8 mouse cellular contexts compared by ENCODE assay signal in the genomic region with DNA sequence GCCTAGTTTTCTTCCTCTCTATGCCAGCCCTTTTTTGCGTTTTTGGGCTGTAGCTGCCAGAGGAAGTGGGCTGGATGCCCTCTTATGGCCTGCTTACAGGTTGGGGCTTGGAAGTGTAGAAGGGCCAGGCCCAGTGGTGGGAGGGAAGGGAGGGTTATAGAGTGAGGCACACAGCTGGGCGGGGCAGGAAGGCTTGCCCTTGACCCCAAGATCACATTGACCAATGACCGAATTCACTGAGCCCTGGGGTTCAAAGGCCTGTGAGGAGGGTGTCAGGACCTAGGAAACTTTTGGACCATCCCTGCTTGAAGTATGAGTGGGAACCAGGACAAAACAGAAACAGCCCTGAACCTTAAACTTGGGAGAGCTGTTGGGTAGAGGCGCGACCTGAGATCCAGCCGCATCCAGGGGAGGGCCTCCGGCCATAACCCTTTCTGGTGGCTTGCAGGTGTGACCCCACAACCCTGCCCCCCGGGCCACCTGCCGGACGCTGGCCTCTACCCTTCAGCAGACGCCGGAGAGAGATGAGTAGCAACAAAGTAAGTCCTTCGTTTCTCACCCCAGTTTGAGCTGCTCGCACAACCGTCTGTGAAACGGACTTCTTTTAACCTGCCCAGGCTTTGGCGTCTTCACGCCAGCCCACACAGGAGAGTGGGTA. TPM values are rescaled to one million over a fixed set of nuclear protein-coding genes. Genes with fewer than 3 reads are reported as not detected.
A peak's percentile ranks its signal among the peaks of the same experiment; 100 is the strongest.
DNase-seq lines count a peak whose midpoint lies in the region; ATAC-seq and TF ChIP-seq lines count a peak whose summit lies in the region.

No protein-coding gene starts in this region.

- no peak for TF ChIP-seq CTCF in MEL (IDR thresholded peaks at IDR 0.05 in 2 of 3, conservative IDR thresholded peaks at IDR 0.05 in 1 of 3; ENCODE audit: control insufficient read depth in 1 of 3, insufficient read depth in 1 of 3, low read depth in 2 of 3, low read length in 3 of 3, poor library complexity in 1 of 3, severe bottlenecking in 1 of 3)

- no peaks in the 10 kb centered on the region for H3K9me3 ChIP-seq in heart, embryonic 13.5 days
- H3K9me3 ChIP-seq in MEL (replicated peaks; ENCODE audit: insufficient read depth, low read length), result no peaks in the 10 kb centered on the region
- no peaks in the 10 kb centered on the region for H3K9me3 ChIP-seq in hindbrain, embryonic 11.5 days (ENCODE audit: control insufficient read depth, low read length)
- H3K9me3 ChIP-seq in midbrain, embryonic 12.5 days, result no peaks in the 10 kb centered on the region

- H3K36me3 ChIP-seq in heart, embryonic 13.5 days, result peaks cover 19% of the 10 kb centered on the region
- peaks cover 0 to 6% of the 10 kb centered on the region in 2 experiments; a peak in 2 of 4 replicates for H3K36me3 ChIP-seq in MEL (ENCODE audit: control insufficient read depth in 1 of 2, insufficient read depth in 2 of 2, low read length in 2 of 2)
- H3K36me3 ChIP-seq in hindbrain, embryonic 11.5 days (ENCODE audit: control insufficient read depth, insufficient read depth, low read length), result no peaks in the 10 kb centered on the region
- no peaks in the 10 kb centered on the region for H3K36me3 ChIP-seq in midbrain, embryonic 12.5 days

- DNase-seq in heart, postnatal 36 days, result no peak
- DNase-seq in MEL (ENCODE audit: low read depth, low spot score), result no peak
- no peak for DNase-seq in hindbrain, embryonic 11.5 days (ENCODE audit: low spot score)
- no peak for DNase-seq in frontal cortex, postnatal 10 days (ENCODE audit: low spot score in 2 of 2)
- no peak for DNase-seq in right cerebral cortex, postnatal 25 days
- DNase-seq in c-Kit-positive CD71-positive TER-119-positive erythroid progenitor cells, embryonic 14.5 days (ENCODE audit: low spot score), result no peak

- TF ChIP-seq RAD21 in MEL (IDR thresholded peaks at IDR 0.05; ENCODE audit: low read depth, low read length), result no peak

- peak overlapping the region; percentile 96 for H3K4me2 ChIP-seq in heart, embryonic 13.5 days
- H3K4me2 ChIP-seq in hindbrain, embryonic 11.5 days (replicated peaks; ENCODE audit: low read depth, low read length), result peak overlapping the region; percentile 25
- H3K4me2 ChIP-seq in midbrain, embryonic 12.5 days (replicated peaks), result peak overlapping the region; percentile 22

- H3K9ac ChIP-seq in heart, embryonic 13.5 days, result peak overlapping the region; percentile 89
- peak overlapping the region; percentile 30 for H3K9ac ChIP-seq in MEL (ENCODE audit: control insufficient read depth, low read depth, low read length, poor library complexity, severe bottlenecking)
- 0 out of 2 replicates have a peak overlapping the region, but pooled peaks have one; percentile 4 for H3K9ac ChIP-seq in hindbrain, embryonic 11.5 days (ENCODE audit: low read depth, low read length)
- H3K9ac ChIP-seq in midbrain, embryonic 12.5 days (replicated peaks), result no peak overlapping the region; the same call in 1 of the 2 replicates

- TF ChIP-seq EP300 in MEL (IDR thresholded peaks at IDR 0.05; ENCODE audit: low read depth in 1 of 2, low read length in 2 of 2), result no peak

- ATAC-seq in heart, embryonic 13.5 days (ENCODE audit: extremely low read depth, insufficient number of reproducible peaks, low FRiP score, low TSS enrichment), result no peak
- ATAC-seq in hindbrain, embryonic 11.5 days (ENCODE audit: low FRiP score), result no peak
- ATAC-seq in midbrain, embryonic 12.5 days (ENCODE audit: low FRiP score, low read depth), result no peak

- H3K4me1 ChIP-seq in heart, embryonic 13.5 days, result peaks cover 61% of the 10 kb centered on the region
- H3K4me1 ChIP-seq in MEL (ENCODE audit: control insufficient read depth in 1 of 2, insufficient read depth in 2 of 2, low read length in 2 of 2), result peaks cover 6 to 29% of the 10 kb centered on the region in 2 experiments
- peaks cover 7% of the 10 kb centered on the region; the same call in 1 of the 2 replicates for H3K4me1 ChIP-seq in hindbrain, embryonic 11.5 days (replicated peaks; ENCODE audit: control insufficient read depth, insufficient read depth, low read length)
- H3K4me1 ChIP-seq in midbrain, embryonic 12.5 days, result peaks cover 27% of the 10 kb centered on the region

- no peaks in the 10 kb centered on the region for H3K27me3 ChIP-seq in heart, embryonic 13.5 days (replicated peaks)
- no peaks in the 10 kb centered on the region for H3K27me3 ChIP-seq in MEL (ENCODE audit: control insufficient read depth in 1 of 2, insufficient read depth in 2 of 2, low read length in 2 of 2)
- peaks cover 4% of the 10 kb centered on the region; the same call in 1 of the 2 replicates for H3K27me3 ChIP-seq in hindbrain, embryonic 11.5 days (ENCODE audit: control insufficient read depth, insufficient read depth, low read length)
- H3K27me3 ChIP-seq in midbrain, embryonic 12.5 days, result peaks cover 27% of the 10 kb centered on the region

- intact Hi-C loops in heart, postnatal 36 days (cut with DNase I), result no loop called here

- TF ChIP-seq POLR2A in MEL (IDR thresholded peaks at IDR 0.05; ENCODE audit: control insufficient read depth in 1 of 2, insufficient read depth in 1 of 2, low read depth in 1 of 2, low read length in 2 of 2, poor library complexity in 1 of 2), result no peak

- H3K27ac ChIP-seq in heart, embryonic 13.5 days (replicated peaks), result peak overlapping the region; percentile 90
- H3K27ac ChIP-seq in MEL (ENCODE audit: control insufficient read depth, low read depth, low read length), result peak overlapping the region; percentile 30
- no peak overlapping the region for H3K27ac ChIP-seq in hindbrain, embryonic 11.5 days (ENCODE audit: low read depth, low read length)
- H3K27ac ChIP-seq in midbrain, embryonic 12.5 days (replicated peaks), result no peak overlapping the region

- H3K79me2 ChIP-seq in MEL (ENCODE audit: control insufficient read depth, insufficient read depth, low read length, poor library complexity), result peaks cover 2% of the 10 kb centered on the region; the same call in 1 of the 2 replicates

- 36% methylated on average over 18 of the region's 18 CpGs for WGBS in heart, embryonic 13.5 days
- 34% methylated on average over 18 of the region's 18 CpGs for WGBS in hindbrain, embryonic 11.5 days
- WGBS in midbrain, embryonic 12.5 days, result 40% methylated on average over 18 of the region's 18 CpGs

- peak overlapping the region; percentile 84 for H3K4me3 ChIP-seq in heart, embryonic 13.5 days
- H3K4me3 ChIP-seq in MEL (ENCODE audit: control insufficient read depth in 1 of 2, insufficient read depth in 1 of 2, low read depth in 2 of 2, low read length in 2 of 2), result peak overlapping the region; percentile 20 to 93
- H3K4me3 ChIP-seq in hindbrain, embryonic 11.5 days (ENCODE audit: low read depth, low read length), result no peak overlapping the region
- peak overlapping the region; percentile 3; the same call in 1 of the 2 replicates for H3K4me3 ChIP-seq in midbrain, embryonic 12.5 days

TF ChIP-seq in MEL, 35 proteins besides CTCF, POLR2A, EP300 and RAD21 (continues in another document):
- no peak for TF ChIP-seq ELF1 (IDR thresholded peaks at IDR 0.05; ENCODE audit: low read depth, low read length)

RNA-seq across cellular contexts. Expression of gene St6galnac6, which starts 9.4 kb away (rescaled TPM):
- polyA plus RNA-seq in heart, embryonic 13.5 days (2015; fragmentation: Nextera tagmentation; extraction: Ambion mirVana), result 24.8 and 29.1 TPM in 2 replicates
- total RNA-seq in heart, postnatal 36 days (2021), result 100 to 1,000 TPM; 108 to 116 TPM
- 9.0 and 12.5 TPM in 2 replicates for total RNA-seq in MEL (2012; rRNA removed)
- 10 to 100 TPM in 1 of 2 experiments, not detected in 1; 26.5 TPM for polyA plus RNA-seq in MEL (2012; ENCODE audit: insufficient read depth in 1 of 2, insufficient read length in 2 of 2, low read depth in 1 of 2, low replicate concordance in 2 of 2, missing spikeins in 1 of 2)
- polyA plus RNA-seq in hindbrain, embryonic 11.5 days (2014; fragmentation: Nextera tagmentation; extraction: Ambion mirVana), result 3.2 and 5.0 TPM in 2 replicates
- polyA plus RNA-seq in midbrain, embryonic 12.5 days (2016; fragmentation: Nextera tagmentation; extraction: Ambion mirVana), result 10.6 and 11.2 TPM in 2 replicates

RNA-seq across cellular contexts. Expression of gene Ak1, which starts 12.7 kb away (rescaled TPM):
- 302 and 318 TPM in 2 replicates for polyA plus RNA-seq in heart, embryonic 13.5 days (2015; fragmentation: Nextera tagmentation; extraction: Ambion mirVana)
- 100 to 1,000 TPM; 631 to 727 TPM for total RNA-seq in heart, postnatal 36 days (2021)
- 0.12 TPM in 1 of 2 replicates, not detected in the other for total RNA-seq in MEL (2012; rRNA removed)
- under 1 TPM in 1 of 2 experiments, not detected in 1; 0.13 TPM for polyA plus RNA-seq in MEL (2012; ENCODE audit: insufficient read depth in 1 of 2, insufficient read length in 2 of 2, low read depth in 1 of 2, low replicate concordance in 2 of 2, missing spikeins in 1 of 2)
- 23.4 and 23.9 TPM in 2 replicates for polyA plus RNA-seq in hindbrain, embryonic 11.5 days (2014; fragmentation: Nextera tagmentation; extraction: Ambion mirVana)
- polyA plus RNA-seq in midbrain, embryonic 12.5 days (2016; fragmentation: Nextera tagmentation; extraction: Ambion mirVana), result 31.6 and 34.7 TPM in 2 replicates

RNA-seq across cellular contexts. Expression of gene St6galnac4, which starts 22.0 kb away (rescaled TPM):
- 37.6 and 38.7 TPM in 2 replicates for polyA plus RNA-seq in heart, embryonic 13.5 days (2015; fragmentation: Nextera tagmentation; extraction: Ambion mirVana)
- 10 to 100 TPM; 18.7 to 21.7 TPM for total RNA-seq in heart, postnatal 36 days (2021)
- 44.3 and 58.3 TPM in 2 replicates for total RNA-seq in MEL (2012; rRNA removed)
- polyA plus RNA-seq in MEL (2012; ENCODE audit: insufficient read depth in 1 of 2, insufficient read length in 2 of 2, low read depth in 1 of 2, low replicate concordance in 2 of 2, missing spikeins in 1 of 2), result 100 to 1,000 TPM in 1 of 2 experiments, not detected in 1; 109 TPM
- polyA plus RNA-seq in hindbrain, embryonic 11.5 days (2014; fragmentation: Nextera tagmentation; extraction: Ambion mirVana), result 12.9 and 13.4 TPM in 2 replicates
- polyA plus RNA-seq in midbrain, embryonic 12.5 days (2016; fragmentation: Nextera tagmentation; extraction: Ambion mirVana), result 16.1 and 17.9 TPM in 2 replicates

RNA-seq across cellular contexts. Expression of gene 9430097D07Rik, which starts 33.4 kb away (rescaled TPM):
- polyA plus RNA-seq in heart, embryonic 13.5 days (2015; fragmentation: Nextera tagmentation; extraction: Ambion mirVana), result 0.21 TPM in 1 of 2 replicates, not detected in the other
- not detected for total RNA-seq in heart, postnatal 36 days (2021)
- 0.12 and 0.13 TPM in 2 replicates for total RNA-seq in MEL (2012; rRNA removed)
- polyA plus RNA-seq in MEL (2012; ENCODE audit: insufficient read depth in 1 of 2, insufficient read length in 2 of 2, low read depth in 1 of 2, low replicate concordance in 2 of 2, missing spikeins in 1 of 2), result under 1 TPM in 1 of 2 experiments, not detected in 1; 0.11 TPM
- polyA plus RNA-seq in hindbrain, embryonic 11.5 days (2014; fragmentation: Nextera tagmentation; extraction: Ambion mirVana), result 0.37 and 0.42 TPM in 2 replicates
- 0.16 and 0.56 TPM in 2 replicates for polyA plus RNA-seq in midbrain, embryonic 12.5 days (2016; fragmentation: Nextera tagmentation; extraction: Ambion mirVana)

RNA-seq across cellular contexts. Expression of gene Pip5kl1, which starts 34.3 kb away (rescaled TPM):
- polyA plus RNA-seq in heart, embryonic 13.5 days (2015; fragmentation: Nextera tagmentation; extraction: Ambion mirVana), result 0.36 TPM in 1 of 2 replicates, not detected in the other
- total RNA-seq in heart, postnatal 36 days (2021), result under 1 TPM in 1 of 2 experiments, not detected in 1; 0.43 TPM
- total RNA-seq in MEL (2012; rRNA removed), result 0.56 and 0.58 TPM in 2 replicates
- polyA plus RNA-seq in MEL (2012; ENCODE audit: insufficient read depth in 1 of 2, insufficient read length in 2 of 2, low read depth in 1 of 2, low replicate concordance in 2 of 2, missing spikeins in 1 of 2), result under 1 TPM in 1 of 2 experiments, not detected in 1; 0.22 TPM
- 2.1 and 2.6 TPM in 2 replicates for polyA plus RNA-seq in hindbrain, embryonic 11.5 days (2014; fragmentation: Nextera tagmentation; extraction: Ambion mirVana)
- polyA plus RNA-seq in midbrain, embryonic 12.5 days (2016; fragmentation: Nextera tagmentation; extraction: Ambion mirVana), result 2.7 and 3.1 TPM in 2 replicates

Comparison
In these comparisons a context has a peak if more than half of its experiments do, and no peak if none do; other contexts are left out.
1. H3K27ac ChIP-seq: peak in heart, embryonic 13.5 days (single experiment) and MEL (single experiment); none in hindbrain, embryonic 11.5 days (single experiment) and midbrain, embryonic 12.5 days (single experiment).
2. H3K4me2 ChIP-seq: peak in every context shown above with its lines; median percentile 96 in heart, embryonic 13.5 days; 25 in hindbrain, embryonic 11.5 days; 22 in midbrain, embryonic 12.5 days.
3. RNA of gene Ak1, which starts 12.7 kb away (polyA plus RNA-seq): 302 to 318 TPM in heart, embryonic 13.5 days, 31.6 to 34.7 TPM in midbrain, embryonic 12.5 days and 23.4 to 23.9 TPM in hindbrain, embryonic 11.5 days; 0.13 TPM in MEL; every median in the first group is over 10 times any median in the second.